Mouse (Mus musculus): ENCODE data around the gene Cd19.
"Not testable (repeated sequence)": the region's sequence is repeated elsewhere in the genome, so short reads cannot be mapped to it uniquely, and the experiment has no call there.

The Cd19 gene

GRCm38 (mm10) chr7:126435801-126436200 is 21.1 kb upstream of the Cd19 start:
- in situ Hi-C loops (cut with MboI, MseI): no loop called here

DNA sequence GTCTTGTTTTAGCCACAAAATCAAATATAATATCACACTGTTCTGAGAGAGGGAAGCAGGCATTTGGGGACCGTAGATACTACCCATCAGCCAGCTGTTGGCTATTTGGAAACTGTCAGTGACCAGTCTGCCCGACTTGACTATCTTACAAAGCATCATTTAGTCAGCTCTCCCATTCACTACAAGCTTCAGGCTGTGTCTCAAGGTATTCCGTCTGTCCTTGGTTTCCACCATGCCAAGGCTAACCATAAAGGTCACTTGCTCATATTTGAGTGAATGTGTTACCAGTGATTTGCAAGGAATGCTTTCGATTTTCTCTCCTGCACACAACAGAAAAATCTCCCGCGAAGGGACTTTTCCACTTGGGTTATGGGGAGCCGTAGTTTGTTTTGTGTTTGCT is 20.0 kb upstream of the Cd19 start:
- in situ Hi-C loops (cut with MboI, MseI): no loop called here

- in situ Hi-C loops (cut with MboI, MseI): no loop called here
Measured at GRCm38 (mm10) chr7:126430167-126430566, 15.5 kb upstream of the Cd19 start.

GRCm38 (mm10) chr7:126429503-126429898 is 14.8 kb upstream of the Cd19 start:
- in situ Hi-C loops (cut with MboI, MseI): no loop called here

- in situ Hi-C loops (cut with MboI, MseI): no loop called here
Measured at GRCm38 (mm10) chr7:126428631-126429502, 14.2 kb upstream of the Cd19 start, which contains the start of gene Rabep2. TSS of gene Rabep2 (plus strand) at chr7:126428759.

GRCm38 (mm10) chr7:126428154-126428553 is 13.5 kb upstream of the Cd19 start:
- in situ Hi-C loops (cut with MboI, MseI): no loop called here

DNA sequence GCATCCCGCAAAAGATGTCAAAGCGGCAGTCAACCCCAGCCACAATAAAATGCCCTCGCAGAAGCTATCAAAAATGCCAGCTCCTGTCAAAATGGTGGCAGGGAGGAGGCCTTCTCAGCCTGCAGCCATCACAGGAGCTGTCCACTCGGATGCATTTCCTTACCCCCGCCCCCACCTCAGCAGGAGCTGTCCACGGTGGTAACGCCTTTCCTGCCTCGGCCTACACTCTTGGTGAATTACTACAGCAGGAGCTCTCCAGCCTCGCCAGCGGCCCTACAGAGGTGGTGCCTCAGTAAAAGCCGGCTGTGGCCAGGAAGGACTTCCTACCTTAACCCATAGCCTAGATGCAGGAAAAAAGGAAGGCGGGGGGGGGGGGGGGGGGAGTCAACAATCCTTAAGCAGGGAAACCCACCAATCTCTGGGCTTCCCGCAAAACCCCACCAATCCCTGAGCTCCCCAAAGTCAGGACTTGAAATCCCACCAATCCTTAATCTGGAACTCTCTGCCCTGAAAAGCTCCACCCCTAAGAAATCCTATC is 12.7 kb upstream of the Cd19 start:
- in situ Hi-C loops (cut with MboI, MseI): no loop called here

DNA sequence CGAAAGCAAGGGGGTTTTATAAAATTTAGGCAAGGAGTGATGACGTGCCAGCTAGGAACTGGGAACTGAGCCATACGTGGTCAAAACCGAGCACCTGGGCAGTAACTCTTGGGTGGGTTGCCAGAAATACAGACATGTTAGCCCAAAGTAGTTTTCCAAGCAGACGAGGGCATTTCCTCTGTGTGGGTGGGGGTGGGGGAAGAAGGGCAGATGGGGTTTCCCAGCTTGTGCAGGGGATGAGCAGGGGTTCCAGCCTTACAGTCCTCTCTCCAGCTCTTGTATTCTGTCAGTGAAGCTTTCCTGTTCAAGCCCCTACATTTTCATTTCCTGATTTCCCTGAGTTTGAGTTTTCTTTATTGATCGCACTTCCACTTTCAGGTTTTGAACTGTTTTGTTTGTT is 9.5 kb upstream of the Cd19 start:
- in situ Hi-C loops (cut with MboI, MseI): no loop called here

- in situ Hi-C loops (cut with MboI, MseI): no loop called here
Measured at GRCm38 (mm10) chr7:126421756-126422155, 7.1 kb upstream of the Cd19 start.

- in situ Hi-C loops (cut with MboI, MseI): no loop called here
Measured at GRCm38 (mm10) chr7:126418496-126418895, 3.8 kb upstream of the Cd19 start.

DNA sequence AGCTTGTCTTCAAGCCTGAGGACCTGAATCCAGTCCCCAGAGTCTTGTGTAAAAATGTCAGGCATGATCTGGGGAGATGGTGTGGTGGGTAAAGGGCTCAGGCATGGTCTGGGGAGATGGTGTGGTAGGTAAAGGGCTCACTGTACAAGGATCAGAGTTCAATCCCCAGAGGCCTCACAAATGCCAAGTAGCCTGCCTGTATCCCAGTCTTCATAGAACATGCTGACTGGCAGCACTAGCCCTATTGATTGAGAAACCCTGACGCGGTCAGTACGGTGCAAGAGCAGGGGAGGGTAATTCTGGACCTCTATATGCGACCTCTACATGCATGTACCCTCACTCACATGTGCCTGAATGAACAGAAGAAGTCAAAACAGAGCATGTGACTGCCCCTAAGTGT is 2.9 kb upstream of the Cd19 start:
- in situ Hi-C loops (cut with MboI, MseI): no loop called here

DNA sequence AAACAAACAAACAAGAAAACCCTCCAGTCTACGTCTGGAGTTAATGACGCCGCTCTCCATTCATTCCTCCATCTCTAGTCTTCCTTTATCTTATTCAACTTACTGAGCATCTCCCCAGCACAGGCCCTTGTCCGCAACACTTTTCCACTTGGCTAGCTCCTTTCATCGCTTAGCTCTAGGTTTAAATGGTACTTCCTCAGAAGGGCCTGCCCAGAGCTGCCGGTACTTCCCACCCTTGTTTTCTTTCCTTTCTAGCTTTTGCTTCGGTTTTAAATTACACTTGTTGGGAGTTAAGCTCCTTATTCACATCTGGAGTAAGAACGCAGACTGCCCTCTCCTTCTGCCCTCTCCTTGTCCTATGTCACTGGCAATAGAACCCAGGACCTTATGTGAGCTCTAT is 2.4 kb upstream of the Cd19 start:
- in situ Hi-C loops (cut with MboI, MseI): no loop called here

DNA sequence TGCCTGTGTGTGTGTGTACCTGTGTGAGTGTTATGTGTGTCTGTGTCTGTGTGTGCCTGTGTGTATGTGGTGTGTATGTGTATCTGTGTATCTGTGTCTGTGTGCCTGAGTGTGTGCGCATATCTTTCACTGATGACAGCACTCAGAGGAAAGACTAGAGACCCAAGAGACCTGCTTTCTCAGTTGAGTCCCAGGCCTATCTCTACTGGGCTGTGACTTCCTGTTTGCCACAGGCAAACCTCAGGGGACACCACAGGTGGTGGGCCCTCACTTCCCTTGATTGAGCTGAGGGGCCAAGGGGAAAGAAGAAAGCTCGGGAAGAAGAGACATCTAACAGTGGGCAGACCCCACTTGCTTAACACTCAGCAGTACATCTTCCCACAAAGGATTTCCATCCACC is 1.9 kb upstream of the Cd19 start:
- in situ Hi-C loops (cut with MboI, MseI): no loop called here

DNA sequence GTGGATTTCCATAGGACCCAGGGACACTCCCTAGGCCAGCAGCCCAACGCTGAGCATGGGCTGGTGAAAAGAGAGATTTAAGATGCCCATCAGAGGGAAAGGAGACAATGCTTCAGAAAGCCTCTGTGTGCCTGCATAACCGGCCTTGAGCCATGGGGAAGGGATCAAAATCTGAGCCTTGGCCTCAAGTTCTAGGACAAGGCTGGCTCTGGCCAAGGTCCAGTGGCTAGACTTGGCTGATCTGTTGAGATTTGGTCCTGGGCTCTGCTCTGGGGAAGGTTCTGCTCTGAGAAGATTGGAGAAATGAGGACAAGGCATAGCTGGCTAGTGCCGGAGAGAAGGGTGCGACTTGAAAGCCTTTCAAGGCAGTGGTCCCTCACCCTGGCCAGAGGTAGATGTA is 3.6 kb downstream of the Cd19 start:
- in situ Hi-C loops (cut with MboI, MseI): no loop called here

- in situ Hi-C loops (cut with MboI, MseI): loop anchor here (5.0 kb wide), 1 partner anchor 119 kb away; no protein-coding TSS in a partner anchor
Measured at GRCm38 (mm10) chr7:126408686-126409085, 6.0 kb downstream of the Cd19 start.

DNA sequence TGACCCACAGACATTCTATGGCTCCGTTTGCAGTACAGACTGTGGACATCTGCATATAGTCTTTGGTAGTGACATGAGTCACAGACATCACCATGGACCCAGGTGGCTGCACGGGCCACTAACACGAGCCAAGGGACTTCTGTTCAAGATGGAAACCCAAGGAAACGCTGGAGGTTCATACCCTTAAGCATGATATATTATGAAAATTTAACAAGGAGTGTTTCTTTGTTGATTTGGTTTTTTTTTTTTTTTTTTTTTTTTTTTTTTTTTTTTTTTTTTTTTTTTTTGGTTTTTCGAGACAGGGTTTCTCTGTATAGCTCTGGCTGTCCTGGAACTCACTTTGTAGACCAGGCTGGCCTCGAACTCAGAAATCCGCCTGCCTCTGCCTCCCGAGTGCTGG is 12.2 kb downstream of the Cd19 start:
- in situ Hi-C loops (cut with MboI, MseI): not testable (repeated sequence)

GRCm38 (mm10) chr7:126399548-126399947 is 15.1 kb downstream of the Cd19 start:
- in situ Hi-C loops (cut with MboI, MseI): loop anchor here (5.0 kb wide), 1 partner anchor 73 kb away; no protein-coding TSS in a partner anchor

DNA sequence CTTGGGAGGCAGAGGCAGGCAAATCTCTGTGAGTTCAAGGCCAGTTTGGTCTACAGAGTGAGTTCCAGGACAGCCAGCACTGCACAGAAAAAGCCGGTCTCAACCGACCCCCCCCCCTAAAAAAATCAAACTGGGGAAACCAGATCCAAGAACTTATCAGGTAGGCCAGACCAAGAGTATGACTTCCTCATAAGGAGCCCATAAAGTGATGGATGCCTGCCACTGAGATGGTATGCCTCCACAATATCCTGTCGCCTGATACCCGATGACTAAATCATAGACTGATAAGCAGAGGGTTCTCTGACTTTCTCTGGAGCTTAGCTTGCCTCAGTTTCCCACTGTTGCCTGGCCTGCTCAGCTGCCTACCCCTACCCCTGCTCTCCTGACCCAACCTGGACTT is 16.9 kb downstream of the Cd19 start:
- in situ Hi-C loops (cut with MboI, MseI): loop anchor here (5.0 kb wide), 1 partner anchor 74 kb away; no protein-coding TSS in a partner anchor

DNA sequence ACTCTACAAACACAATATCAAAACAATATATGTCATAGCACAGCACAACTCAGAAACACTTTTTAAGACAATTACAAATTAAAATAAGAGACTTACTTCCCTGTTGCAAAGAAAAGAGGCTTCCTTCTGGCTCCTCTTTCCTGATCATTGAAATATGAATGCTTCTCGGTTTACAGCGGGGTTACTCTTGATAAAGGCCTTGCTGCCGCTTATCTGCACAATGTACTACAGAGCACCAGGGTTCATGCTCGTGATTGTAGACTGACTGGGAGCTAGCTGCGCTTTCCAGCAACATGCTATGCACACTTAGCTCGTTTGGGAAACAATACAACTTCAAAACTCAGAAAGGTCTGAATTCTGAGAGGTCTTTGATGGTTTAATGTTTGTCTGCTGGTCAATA is 17.5 kb downstream of the Cd19 start:
- in situ Hi-C loops (cut with MboI, MseI): loop anchor here (5.0 kb wide), 1 partner anchor 75 kb away; no protein-coding TSS in a partner anchor

DNA sequence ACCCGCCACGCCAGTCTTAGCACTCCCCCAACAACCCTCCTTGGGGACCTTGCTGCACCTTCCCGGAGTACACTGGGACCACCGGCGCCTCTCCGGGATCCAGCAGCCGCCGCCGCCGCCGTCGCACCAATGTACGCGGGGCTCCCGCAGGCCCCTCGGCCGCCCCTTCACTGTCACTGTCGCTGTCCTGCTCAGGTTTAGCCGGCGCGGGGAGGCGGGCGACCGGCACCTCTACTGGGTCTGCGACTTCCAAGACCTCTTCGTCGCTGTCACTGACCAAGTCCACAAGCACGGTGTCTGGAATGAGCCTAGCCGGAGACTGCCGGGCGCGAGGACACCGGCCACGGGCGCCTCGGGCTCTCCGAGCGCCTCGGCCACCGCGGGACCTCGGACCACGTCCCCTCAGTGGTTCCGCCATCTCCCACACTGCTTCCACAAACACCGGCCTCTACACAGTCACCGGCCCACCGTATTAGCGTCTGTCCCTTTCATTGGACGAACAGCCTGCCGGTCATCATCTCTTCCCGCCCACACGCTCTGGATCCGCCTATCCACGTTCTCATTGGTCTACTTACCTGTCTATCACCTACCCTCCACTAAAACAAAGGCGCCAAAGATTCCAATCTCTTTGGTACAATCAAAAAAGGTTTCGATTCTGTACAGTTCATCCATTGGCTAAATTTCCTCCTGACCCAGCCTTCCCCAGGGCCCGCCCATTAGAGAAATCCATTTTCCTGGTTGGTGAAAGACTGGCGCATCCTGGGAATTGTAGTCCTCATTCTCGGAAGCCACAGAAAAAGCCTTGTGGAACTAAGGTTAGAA is 18.2 kb downstream of the Cd19 start, which contains the start of gene Nfatc2ip:
Nfatc2ip (minus strand) TSS at position 440 of the 822 bp plus-strand sequence.
- in situ Hi-C loops (cut with MboI, MseI): loop anchor here (5.0 kb wide), 1 partner anchor 76 kb away; no protein-coding TSS in a partner anchor

DNA sequence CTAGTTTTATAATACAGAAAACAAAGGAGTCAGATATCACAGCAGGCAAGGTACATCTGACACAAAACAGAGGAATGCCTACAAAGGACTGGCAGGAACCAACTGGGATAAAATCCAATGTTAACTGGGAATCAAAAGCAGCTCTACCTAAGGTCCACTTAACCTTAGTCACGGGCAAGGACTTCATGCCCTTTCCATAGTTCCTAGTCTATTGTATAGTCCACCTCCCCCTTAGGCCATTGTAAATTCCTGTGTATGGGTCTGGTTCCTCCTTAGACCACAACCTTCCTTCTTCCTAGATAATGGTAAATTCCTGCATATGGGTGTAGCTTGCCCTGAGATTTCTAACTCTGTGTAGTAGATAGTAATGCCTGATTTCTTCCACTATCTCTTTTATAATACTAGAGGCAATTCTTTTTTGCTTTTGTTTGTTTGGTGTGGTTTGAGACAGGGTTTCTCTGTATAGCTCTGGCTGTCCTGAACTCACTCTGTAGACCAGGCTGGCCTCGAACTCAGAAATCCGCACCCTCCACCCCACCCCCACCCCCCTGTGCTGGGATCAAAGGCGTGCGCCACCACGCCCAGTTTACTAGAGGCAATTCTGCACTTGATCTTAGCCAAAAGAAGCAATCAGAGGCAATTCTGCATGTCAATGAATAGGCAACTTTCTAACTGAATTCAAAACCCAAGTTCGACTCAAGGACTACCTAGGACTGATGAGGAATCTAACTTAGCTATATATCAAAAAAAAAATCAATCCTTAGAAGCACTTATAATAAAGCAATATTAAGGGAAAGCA is 22.4 kb downstream of the Cd19 start:
- in situ Hi-C loops (cut with MboI, MseI): not testable (repeated sequence)

Data from regulatory T cell (primary cell).